Mouse (Mus musculus): ENCODE data around the gene Foxe1. TPM values are rescaled to one million over a fixed set of nuclear protein-coding genes. Genes with fewer than 3 reads are reported as not detected.

Foxe1 gene
- polyA plus RNA-seq, 1 experiment: not detected

GRCm38 (mm10) chr4:46328906-46329305, 14.5 kb upstream of the Foxe1 start:
- TF ChIP-seq POLR2A (IDR thresholded peaks at IDR 0.05; ENCODE audit: insufficient read depth, low read depth, low read length) (no peak), CTCF (IDR thresholded peaks at IDR 0.05; ENCODE audit: insufficient read depth, low read depth, low read length) (no peak)
- 34% methylated on average over 3 of the region's 3 CpGs for WGBS
- H3K4me3 ChIP-seq (ENCODE audit: insufficient read depth, low read depth, low read length): no peak overlapping the region

GRCm38 (mm10) chr4:46335846-46336245, 7.6 kb upstream of the Foxe1 start:
- WGBS: 35% methylated on average over 1 of the region's 1 CpGs
- Histone ChIP-seq H3K27ac (ENCODE audit: insufficient read depth, low read depth, low read length) (no peak overlapping the region), H3K4me1 (ENCODE audit: control insufficient read depth, insufficient read depth, low read length) (peaks cover 3% of the 10 kb centered on the region; the same call in 1 of the 2 replicates), H3K4me3 (ENCODE audit: insufficient read depth, low read depth, low read length) (no peak overlapping the region)
- TF ChIP-seq CTCF (IDR thresholded peaks at IDR 0.05; ENCODE audit: insufficient read depth, low read depth, low read length): no peak
- TF ChIP-seq POLR2A (IDR thresholded peaks at IDR 0.05; ENCODE audit: insufficient read depth, low read depth, low read length): no peak

More at GRCm38 (mm10) chr4:46328906-46329305, 14.5 kb upstream of the Foxe1 start:
- H3K27ac ChIP-seq (ENCODE audit: insufficient read depth, low read depth, low read length): no peak overlapping the region
- H3K4me1 ChIP-seq (ENCODE audit: control insufficient read depth, insufficient read depth, low read length): no peaks in the 10 kb centered on the region

- Histone ChIP-seq H3K4me1 (ENCODE audit: control insufficient read depth, insufficient read depth, low read length) (peaks cover 3% of the 10 kb centered on the region; the same call in 1 of the 2 replicates), H3K4me3 (ENCODE audit: insufficient read depth, low read depth, low read length) (no peak overlapping the region), H3K27ac (ENCODE audit: insufficient read depth, low read depth, low read length) (no peak overlapping the region)
- WGBS: 16% methylated on average over 3 of the region's 3 CpGs
- no peak for TF ChIP-seq CTCF (IDR thresholded peaks at IDR 0.05; ENCODE audit: insufficient read depth, low read depth, low read length)
- TF ChIP-seq POLR2A (IDR thresholded peaks at IDR 0.05; ENCODE audit: insufficient read depth, low read depth, low read length): no peak
Observed at GRCm38 (mm10) chr4:46337990-46338389, 5.4 kb upstream of the Foxe1 start.

- H3K4me1 ChIP-seq (ENCODE audit: control insufficient read depth, insufficient read depth, low read length): peaks cover 5% of the 10 kb centered on the region
- WGBS: 6% methylated on average over 10 of the region's 10 CpGs
- no peak overlapping the region for H3K27ac ChIP-seq (ENCODE audit: insufficient read depth, low read depth, low read length)
- TF ChIP-seq CTCF (IDR thresholded peaks at IDR 0.05; ENCODE audit: insufficient read depth, low read depth, low read length): no peak
- no peak overlapping the region for H3K4me3 ChIP-seq (ENCODE audit: insufficient read depth, low read depth, low read length)
Observed at GRCm38 (mm10) chr4:46339026-46339425, 4.4 kb upstream of the Foxe1 start.

GRCm38 (mm10) chr4:46339584-46339983, 3.8 kb upstream of the Foxe1 start:
- Histone ChIP-seq H3K4me1 (ENCODE audit: control insufficient read depth, insufficient read depth, low read length) (peaks cover 10% of the 10 kb centered on the region), H3K4me3 (ENCODE audit: insufficient read depth, low read depth, low read length) (no peak overlapping the region), H3K27ac (ENCODE audit: insufficient read depth, low read depth, low read length) (no peak overlapping the region)
- no peak for TF ChIP-seq CTCF (IDR thresholded peaks at IDR 0.05; ENCODE audit: insufficient read depth, low read depth, low read length)
- TF ChIP-seq POLR2A (IDR thresholded peaks at IDR 0.05; ENCODE audit: insufficient read depth, low read depth, low read length): no peak
- 3% methylated on average over 26 of the region's 26 CpGs for WGBS

GRCm38 (mm10) chr4:46341831-46342680, 1.4 kb upstream of the Foxe1 start:
- Histone ChIP-seq H3K4me3 (ENCODE audit: insufficient read depth, low read depth, low read length) (no peak overlapping the region), H3K27ac (ENCODE audit: insufficient read depth, low read depth, low read length) (no peak overlapping the region), H3K4me1 (ENCODE audit: control insufficient read depth, insufficient read depth, low read length) (peaks cover 10% of the 10 kb centered on the region)
- TF ChIP-seq POLR2A (IDR thresholded peaks at IDR 0.05; ENCODE audit: insufficient read depth, low read depth, low read length): no peak
- TF ChIP-seq CTCF (IDR thresholded peaks at IDR 0.05; ENCODE audit: insufficient read depth, low read depth, low read length): no peak
- 11% methylated on average over 22 of the region's 22 CpGs for WGBS

- peaks cover 10% of the 10 kb centered on the region for H3K4me1 ChIP-seq (ENCODE audit: control insufficient read depth, insufficient read depth, low read length)
- H3K27ac ChIP-seq (ENCODE audit: insufficient read depth, low read depth, low read length): no peak overlapping the region
- TF ChIP-seq POLR2A (IDR thresholded peaks at IDR 0.05; ENCODE audit: insufficient read depth, low read depth, low read length) (no peak), CTCF (IDR thresholded peaks at IDR 0.05; ENCODE audit: insufficient read depth, low read depth, low read length) (no peak)
- WGBS: 1% methylated on average over 28 of the region's 28 CpGs
- H3K4me3 ChIP-seq (ENCODE audit: insufficient read depth, low read depth, low read length): no peak overlapping the region
Observed at GRCm38 (mm10) chr4:46342711-46343286, 610 bp upstream of the Foxe1 start.

GRCm38 (mm10) chr4:46344288-46344687, 879 bp downstream of the Foxe1 start:
- TF ChIP-seq CTCF (IDR thresholded peaks at IDR 0.05; ENCODE audit: insufficient read depth, low read depth, low read length) (no peak), POLR2A (IDR thresholded peaks at IDR 0.05; ENCODE audit: insufficient read depth, low read depth, low read length) (no peak)
- peak overlapping the region; percentile 30 for H3K4me3 ChIP-seq (ENCODE audit: insufficient read depth, low read depth, low read length)
- H3K4me1 ChIP-seq (ENCODE audit: control insufficient read depth, insufficient read depth, low read length): peaks cover 10% of the 10 kb centered on the region
- WGBS: under 1% methylated on average over 51 of the region's 51 CpGs
- H3K27ac ChIP-seq (ENCODE audit: insufficient read depth, low read depth, low read length): no peak overlapping the region

- Histone ChIP-seq H3K27ac (ENCODE audit: insufficient read depth, low read depth, low read length) (no peak overlapping the region), H3K4me1 (ENCODE audit: control insufficient read depth, insufficient read depth, low read length) (peaks cover 7% of the 10 kb centered on the region), H3K4me3 (ENCODE audit: insufficient read depth, low read depth, low read length) (no peak overlapping the region)
- 0 out of 2 replicates have a peak, but pooled peaks have one; percentile 21 for TF ChIP-seq POLR2A (IDR thresholded peaks at IDR 0.05; ENCODE audit: insufficient read depth, low read depth, low read length)
- TF ChIP-seq CTCF (IDR thresholded peaks at IDR 0.05; ENCODE audit: insufficient read depth, low read depth, low read length): no peak
- WGBS: 3% methylated on average over 67 of the region's 67 CpGs
Observed at GRCm38 (mm10) chr4:46345056-46345772, 1.8 kb downstream of the Foxe1 start.
